Mouse (Mus musculus): ENCODE data around the gene Sbk2. TPM values are rescaled to one million over a fixed set of nuclear protein-coding genes. Genes with fewer than 3 reads are reported as not detected.

Sbk2 gene
- total and polyA plus RNA-seq, 2 experiments from 2014 or later, result 0.20 to 0.49 TPM

- no peaks in the 10 kb centered on the region for H3K27me3 ChIP-seq (ENCODE audit: insufficient read depth, low read length)
- 0 out of 2 replicates have a peak overlapping the region, but pooled peaks have one; percentile 27 for H3K27ac ChIP-seq (ENCODE audit: low read depth, low read length)
- ATAC-seq (ENCODE audit: low FRiP score) (peak; percentile 66), DNase-seq (ENCODE audit: low spot score) (peak; percentile 43)
- no peak for TF ChIP-seq CTCF (IDR thresholded peaks at IDR 0.05)
- H3K36me3 ChIP-seq (ENCODE audit: insufficient read depth, low read length), result no peaks in the 10 kb centered on the region
- H3K4me2 ChIP-seq (ENCODE audit: low read depth, low read length, poor library complexity, severe bottlenecking), result peak overlapping the region; percentile 57
- peak overlapping the region; percentile 33 for H3K4me3 ChIP-seq (ENCODE audit: low read depth, low read length)
- H3K4me1 ChIP-seq (ENCODE audit: insufficient read depth, low read length), result peaks cover 3% of the 10 kb centered on the region; the same call in 1 of the 2 replicates
- H3K9ac ChIP-seq (replicated peaks; ENCODE audit: low read length, poor library complexity, severe bottlenecking), result peak overlapping the region; percentile 9; the same call in 1 of the 2 replicates
- WGBS, result 21% methylated on average over 15 of the region's 18 CpGs
- H3K9me3 ChIP-seq (ENCODE audit: low read length), result no peaks in the 10 kb centered on the region
Observed at GRCm38 (mm10) chr7:4898851-4899648, 65.2 kb downstream of the Sbk2 start.

- DNase-seq (ENCODE audit: low spot score) (no peak), ATAC-seq (ENCODE audit: low FRiP score) (no peak)
- no peak overlapping the region for H3K4me3 ChIP-seq (ENCODE audit: low read depth, low read length)
- H3K4me2 ChIP-seq (ENCODE audit: low read depth, low read length, poor library complexity, severe bottlenecking), result no peak overlapping the region
- H3K9me3 ChIP-seq (ENCODE audit: low read length), result no peaks in the 10 kb centered on the region
- no peaks in the 10 kb centered on the region for H3K27me3 ChIP-seq (ENCODE audit: insufficient read depth, low read length)
- no peak for TF ChIP-seq CTCF (IDR thresholded peaks at IDR 0.05)
- 0 out of 2 replicates have a peak, but pooled peaks cover 2% of the 10 kb centered on the region for H3K36me3 ChIP-seq (ENCODE audit: insufficient read depth, low read length)
- H3K4me1 ChIP-seq (ENCODE audit: insufficient read depth, low read length), result peaks cover 3% of the 10 kb centered on the region; the same call in 1 of the 2 replicates
- WGBS, result 71% methylated on average over 11 of the region's 11 CpGs
- no peak overlapping the region for H3K27ac ChIP-seq (ENCODE audit: low read depth, low read length)
- H3K9ac ChIP-seq (replicated peaks; ENCODE audit: low read length, poor library complexity, severe bottlenecking), result no peak overlapping the region
Observed at GRCm38 (mm10) chr7:4895186-4895585, 69.0 kb downstream of the Sbk2 start.

Other genes with a start within 250 kb of the Sbk2 start
Only the 30 nearest of the 32 such genes appear.
- gene Kmt5c, start 224.3 kb downstream of the Sbk2 start, total RNA-seq (2014; rRNA removed), result 38.9 and 48.8 TPM in 2 replicates
- 33.1 and 35.7 TPM in 2 replicates for gene Kmt5c, start 224.3 kb downstream of the Sbk2 start, polyA plus RNA-seq (2015; fragmentation: Nextera tagmentation; extraction: Ambion mirVana)
- gene Cox6b2, start 211.3 kb downstream of the Sbk2 start, total RNA-seq (2014; rRNA removed), result 6.8 and 12.1 TPM in 2 replicates
- gene Cox6b2, start 211.3 kb downstream of the Sbk2 start, polyA plus RNA-seq (2015; fragmentation: Nextera tagmentation; extraction: Ambion mirVana), result 33.6 and 43.9 TPM in 2 replicates
- gene Fam71e2, start 193.1 kb downstream of the Sbk2 start, total RNA-seq (2014; rRNA removed), result not detected in 2 replicates
- gene Fam71e2, start 193.1 kb downstream of the Sbk2 start, polyA plus RNA-seq (2015; fragmentation: Nextera tagmentation; extraction: Ambion mirVana), result not detected in 2 replicates
- gene Il11, start 181.5 kb downstream of the Sbk2 start, total RNA-seq (2014; rRNA removed), result 1.4 and 2.0 TPM in 2 replicates
- gene Il11, start 181.5 kb downstream of the Sbk2 start, polyA plus RNA-seq (2015; fragmentation: Nextera tagmentation; extraction: Ambion mirVana), result 1.7 and 2.5 TPM in 2 replicates
- not detected in 2 replicates for gene Tmem190, start 181.5 kb downstream of the Sbk2 start, total RNA-seq (2014; rRNA removed)
- gene Tmem190, start 181.5 kb downstream of the Sbk2 start, polyA plus RNA-seq (2015; fragmentation: Nextera tagmentation; extraction: Ambion mirVana), result 0.39 and 0.48 TPM in 2 replicates
- 14.6 and 16.6 TPM in 2 replicates for gene Tmem238, start 174.8 kb downstream of the Sbk2 start, total RNA-seq (2014; rRNA removed)
- gene Tmem238, start 174.8 kb downstream of the Sbk2 start, polyA plus RNA-seq (2015; fragmentation: Nextera tagmentation; extraction: Ambion mirVana), result 16.0 and 18.2 TPM in 2 replicates
- gene Rpl28, start 171.5 kb downstream of the Sbk2 start, total RNA-seq (2014; rRNA removed), result 131 and 177 TPM in 2 replicates
- gene Rpl28, start 171.5 kb downstream of the Sbk2 start, polyA plus RNA-seq (2015; fragmentation: Nextera tagmentation; extraction: Ambion mirVana), result 289 TPM in 2 replicates
- gene Ube2s, start 151.8 kb downstream of the Sbk2 start, total RNA-seq (2014; rRNA removed), result 264 and 276 TPM in 2 replicates
- 207 and 210 TPM in 2 replicates for gene Ube2s, start 151.8 kb downstream of the Sbk2 start, polyA plus RNA-seq (2015; fragmentation: Nextera tagmentation; extraction: Ambion mirVana)
- 51.4 and 68.5 TPM in 2 replicates for gene Shisa7, start 119.7 kb downstream of the Sbk2 start, total RNA-seq (2014; rRNA removed)
- 9.3 and 10.1 TPM in 2 replicates for gene Shisa7, start 119.7 kb downstream of the Sbk2 start, polyA plus RNA-seq (2015; fragmentation: Nextera tagmentation; extraction: Ambion mirVana)
- 1.0 and 2.0 TPM in 2 replicates for gene Isoc2b, start 94.1 kb downstream of the Sbk2 start, total RNA-seq (2014; rRNA removed)
- 3.7 and 5.8 TPM in 2 replicates for gene Isoc2b, start 94.1 kb downstream of the Sbk2 start, polyA plus RNA-seq (2015; fragmentation: Nextera tagmentation; extraction: Ambion mirVana)
- gene Isoc2a, start 87.3 kb downstream of the Sbk2 start, total RNA-seq (2014; rRNA removed), result 5.8 and 7.7 TPM in 2 replicates
- 0.38 and 0.52 TPM in 2 replicates for gene Isoc2a, start 87.3 kb downstream of the Sbk2 start, polyA plus RNA-seq (2015; fragmentation: Nextera tagmentation; extraction: Ambion mirVana)
- 0.57 TPM in 1 of 2 replicates, not detected in the other for gene Gm36210, start 57.9 kb downstream of the Sbk2 start, total RNA-seq (2014; rRNA removed)
- 0.32 and 0.43 TPM in 2 replicates for gene Gm36210, start 57.9 kb downstream of the Sbk2 start, polyA plus RNA-seq (2015; fragmentation: Nextera tagmentation; extraction: Ambion mirVana)
- 10.6 and 12.3 TPM in 2 replicates for gene Zfp628, start 49.2 kb downstream of the Sbk2 start, total RNA-seq (2014; rRNA removed)
- 5.1 and 5.6 TPM in 2 replicates for gene Zfp628, start 49.2 kb downstream of the Sbk2 start, polyA plus RNA-seq (2015; fragmentation: Nextera tagmentation; extraction: Ambion mirVana)
- gene Nat14, start 42.4 kb downstream of the Sbk2 start, total RNA-seq (2014; rRNA removed), result 44.8 and 49.7 TPM in 2 replicates
- 33.2 and 35.9 TPM in 2 replicates for gene Nat14, start 42.4 kb downstream of the Sbk2 start, polyA plus RNA-seq (2015; fragmentation: Nextera tagmentation; extraction: Ambion mirVana)
- gene Ssc5d, start 38.6 kb downstream of the Sbk2 start, total RNA-seq (2014; rRNA removed), result 1.9 and 3.4 TPM in 2 replicates
- gene Ssc5d, start 38.6 kb downstream of the Sbk2 start, polyA plus RNA-seq (2015; fragmentation: Nextera tagmentation; extraction: Ambion mirVana), result 1.2 and 1.6 TPM in 2 replicates
- 0.49 and 1.8 TPM in 2 replicates for gene Sbk3, start 6.8 kb upstream of the Sbk2 start, total RNA-seq (2014; rRNA removed)
- gene Sbk3, start 6.8 kb upstream of the Sbk2 start, polyA plus RNA-seq (2015; fragmentation: Nextera tagmentation; extraction: Ambion mirVana), result 0.45 and 0.46 TPM in 2 replicates
- gene Zfp579, start 31.8 kb upstream of the Sbk2 start, total RNA-seq (2014; rRNA removed), result 53.2 and 54.3 TPM in 2 replicates
- 43.1 and 43.3 TPM in 2 replicates for gene Zfp579, start 31.8 kb upstream of the Sbk2 start, polyA plus RNA-seq (2015; fragmentation: Nextera tagmentation; extraction: Ambion mirVana)
- 3.9 and 7.3 TPM in 2 replicates for gene Zfp524, start 50.0 kb upstream of the Sbk2 start, total RNA-seq (2014; rRNA removed)
- gene Zfp524, start 50.0 kb upstream of the Sbk2 start, polyA plus RNA-seq (2015; fragmentation: Nextera tagmentation; extraction: Ambion mirVana), result 2.9 and 3.5 TPM in 2 replicates
- gene Fiz1, start 50.3 kb upstream of the Sbk2 start, total RNA-seq (2014; rRNA removed), result 35.5 and 36.1 TPM in 2 replicates
- gene Fiz1, start 50.3 kb upstream of the Sbk2 start, polyA plus RNA-seq (2015; fragmentation: Nextera tagmentation; extraction: Ambion mirVana), result 22.8 and 25.7 TPM in 2 replicates
- not detected in 2 replicates for gene Gm44973, start 51.1 kb upstream of the Sbk2 start, total RNA-seq (2014; rRNA removed)
- gene Gm44973, start 51.1 kb upstream of the Sbk2 start, polyA plus RNA-seq (2015; fragmentation: Nextera tagmentation; extraction: Ambion mirVana), result 1.2 and 2.6 TPM in 2 replicates
- 35.0 and 48.4 TPM in 2 replicates for gene Zfp865, start 56.0 kb upstream of the Sbk2 start, total RNA-seq (2014; rRNA removed)
- 5.5 and 6.8 TPM in 2 replicates for gene Zfp865, start 56.0 kb upstream of the Sbk2 start, polyA plus RNA-seq (2015; fragmentation: Nextera tagmentation; extraction: Ambion mirVana)
- 65.6 and 68.8 TPM in 2 replicates for gene Ccdc106, start 56.1 kb upstream of the Sbk2 start, total RNA-seq (2014; rRNA removed)
- 75.4 and 77.3 TPM in 2 replicates for gene Ccdc106, start 56.1 kb upstream of the Sbk2 start, polyA plus RNA-seq (2015; fragmentation: Nextera tagmentation; extraction: Ambion mirVana)
- gene 4632433K11Rik, start 69.7 kb upstream of the Sbk2 start, total RNA-seq (2014; rRNA removed), result not detected in 2 replicates
- not detected in 2 replicates for gene 4632433K11Rik, start 69.7 kb upstream of the Sbk2 start, polyA plus RNA-seq (2015; fragmentation: Nextera tagmentation; extraction: Ambion mirVana)
- 5.0 and 8.0 TPM in 2 replicates for gene Zfp784, start 74.0 kb upstream of the Sbk2 start, total RNA-seq (2014; rRNA removed)
- 4.3 and 5.4 TPM in 2 replicates for gene Zfp784, start 74.0 kb upstream of the Sbk2 start, polyA plus RNA-seq (2015; fragmentation: Nextera tagmentation; extraction: Ambion mirVana)
- gene Zfp580, start 87.1 kb upstream of the Sbk2 start, total RNA-seq (2014; rRNA removed), result 55.6 and 77.7 TPM in 2 replicates
- 154 and 157 TPM in 2 replicates for gene Zfp580, start 87.1 kb upstream of the Sbk2 start, polyA plus RNA-seq (2015; fragmentation: Nextera tagmentation; extraction: Ambion mirVana)
- gene U2af2, start 97.7 kb upstream of the Sbk2 start, total RNA-seq (2014; rRNA removed), result 157 and 161 TPM in 2 replicates
- 74.7 and 78.2 TPM in 2 replicates for gene U2af2, start 97.7 kb upstream of the Sbk2 start, polyA plus RNA-seq (2015; fragmentation: Nextera tagmentation; extraction: Ambion mirVana)
- 399 and 484 TPM in 2 replicates for gene Epn1, start 115.8 kb upstream of the Sbk2 start, total RNA-seq (2014; rRNA removed)
- 130 and 134 TPM in 2 replicates for gene Epn1, start 115.8 kb upstream of the Sbk2 start, polyA plus RNA-seq (2015; fragmentation: Nextera tagmentation; extraction: Ambion mirVana)
- not detected in 2 replicates for gene Rfpl4, start 152.5 kb upstream of the Sbk2 start, total RNA-seq (2014; rRNA removed)
- gene Rfpl4, start 152.5 kb upstream of the Sbk2 start, polyA plus RNA-seq (2015; fragmentation: Nextera tagmentation; extraction: Ambion mirVana), result not detected in 2 replicates
- gene Rasl2-9, start 161.5 kb upstream of the Sbk2 start, total RNA-seq (2014; rRNA removed), result 1.3 TPM in 1 of 2 replicates, not detected in the other
- 0.57 and 0.72 TPM in 2 replicates for gene Rasl2-9, start 161.5 kb upstream of the Sbk2 start, polyA plus RNA-seq (2015; fragmentation: Nextera tagmentation; extraction: Ambion mirVana)
- not detected in 2 replicates for gene Vmn1r55, start 185.3 kb upstream of the Sbk2 start, total RNA-seq (2014; rRNA removed)
- not detected in 2 replicates for gene Vmn1r55, start 185.3 kb upstream of the Sbk2 start, polyA plus RNA-seq (2015; fragmentation: Nextera tagmentation; extraction: Ambion mirVana)

All from midbrain, postnatal 0 days (tissue).